Mouse (Mus musculus) erythroblast, embryonic 14.5 days (primary cell): ENCODE data around the gene Cnga1.

ENCODE experiments used
- GATA1 ChIP-seq: IDR thresholded peaks from 2 replicates; pipeline ENCODE4 v1.6.1; 2012; ENCODE audit warnings: low read length, inconsistent platforms, mixed read lengths
- TAL1 ChIP-seq: IDR thresholded peaks from 3 replicates; pipeline ENCODE4 v1.6.1; 2012; ENCODE audit warnings: low read length, inconsistent platforms, mixed read lengths

- TF ChIP-seq TAL1, result no peak
- TF ChIP-seq GATA1, result no peak
Observed at GRCm38 (mm10) chr5:72646131-72646530, 2.1 kb upstream of the Cnga1 start.
